Mouse (Mus musculus) cerebellum, postnatal 4 days (tissue): Measurements from ENCODE around the gene Calcoco1.
A peak's percentile ranks its signal among the peaks of the same experiment; 100 is the strongest.
"Not testable (repeated sequence)": the region's sequence is repeated elsewhere in the genome, so short reads cannot be mapped to it uniquely, and the experiment has no call there.

ENCODE experiments used
- DNase-seq, 2 experiments: peaks; one replicate each; pipeline ENCODE4 v3.0.0; 2022; ENCODE audit warnings: low spot score in 2 of 2, mixed read lengths in 1 of 2

Gene Calcoco1

DNA sequence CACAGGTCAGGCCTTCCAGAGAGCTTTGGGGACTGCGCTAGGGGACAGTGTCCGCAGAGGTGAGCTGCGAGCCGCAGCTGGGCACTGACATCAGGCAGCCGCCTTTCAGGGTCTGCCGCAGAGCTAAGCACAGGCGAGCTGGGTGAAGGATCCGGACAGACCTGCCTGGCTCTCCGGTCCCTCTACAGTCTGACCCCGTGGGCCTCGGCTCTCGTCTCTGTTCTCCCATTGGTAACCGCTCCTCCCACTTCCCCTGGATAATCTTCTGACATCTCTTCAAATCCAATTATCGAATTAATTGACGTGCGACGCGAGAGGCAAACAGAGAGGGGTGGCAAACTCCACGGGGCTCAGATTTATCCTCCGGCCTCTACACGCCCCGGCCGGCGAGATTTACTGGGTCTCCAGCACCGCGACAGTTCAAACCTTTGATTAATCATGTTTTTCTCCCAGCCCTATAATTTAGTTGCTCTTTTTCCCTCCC, 29.6 kb downstream of the Calcoco1 start:
- DNase-seq = no peak

GRCm38 (mm10) chr15:102685791-102686190, 36.2 kb downstream of the Calcoco1 start:
- DNase-seq = peak in 1 of 2 experiments; percentile 43

GRCm38 (mm10) chr15:102683670-102684069, 38.3 kb downstream of the Calcoco1 start:
- DNase-seq = no peak

GRCm38 (mm10) chr15:102676345-102676744, 45.6 kb downstream of the Calcoco1 start:
- DNase-seq = no peak

GRCm38 (mm10) chr15:102673548-102673947, 48.4 kb downstream of the Calcoco1 start:
- DNase-seq = peak in 1 of 2 experiments; percentile 11

DNA sequence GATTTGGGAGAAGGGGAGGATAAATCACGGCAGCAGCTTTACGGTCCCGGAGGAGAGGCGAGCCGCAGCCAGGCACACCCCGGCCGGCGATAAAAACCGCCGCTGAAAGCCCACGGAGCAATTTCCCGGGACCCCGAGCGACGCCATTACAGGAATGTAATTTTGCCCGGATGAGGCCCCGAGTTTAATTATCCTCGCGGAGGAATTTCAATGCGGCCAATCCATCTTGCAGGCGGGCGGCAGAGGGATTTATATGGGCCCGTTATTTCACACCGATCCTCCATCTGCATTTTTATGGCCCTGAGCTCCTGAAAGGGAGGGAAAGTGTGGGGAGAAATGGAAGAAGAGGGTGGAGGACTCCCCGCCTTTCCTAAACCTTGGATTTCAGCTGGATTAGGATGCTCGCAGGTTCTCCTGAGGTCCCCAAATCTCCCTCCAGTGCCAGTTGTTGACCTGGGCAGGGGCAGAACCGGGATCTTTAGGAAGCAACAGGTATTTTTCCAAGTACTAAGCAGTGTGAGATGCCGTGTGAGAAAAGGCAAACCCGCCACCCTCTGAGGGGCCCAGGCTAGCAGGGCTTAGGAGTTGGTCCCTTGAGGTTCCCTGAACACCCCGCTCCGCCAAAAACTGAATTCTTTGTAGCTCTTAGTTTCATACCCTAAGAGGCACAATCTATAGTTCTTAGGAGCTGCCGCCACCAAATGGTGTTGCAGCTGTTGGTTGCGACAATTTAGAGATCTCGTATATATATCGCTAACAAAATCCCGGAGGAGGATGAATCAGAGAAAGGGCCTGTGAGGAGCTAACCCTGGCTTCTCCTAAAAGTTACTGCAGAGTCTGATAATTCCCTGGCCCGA, 49.5 kb downstream of the Calcoco1 start, which contains the start of gene Atp5g2:
TSS of gene Atp5g2 (minus strand) at position 138 of the 857 bp plus-strand sequence.
- peak in 1 of 2 experiments; percentile 52 for DNase-seq

GRCm38 (mm10) chr15:102671721-102672214, 50.2 kb downstream of the Calcoco1 start:
- peak; percentile 61 to 79 for DNase-seq

- peak; percentile 99 to 100 for DNase-seq
These were observed 51.0 kb downstream of the Calcoco1 start for GRCm38 (mm10) chr15:102670767-102671575.

GRCm38 (mm10) chr15:102670281-102670680, 51.7 kb downstream of the Calcoco1 start:
- no peak for DNase-seq

GRCm38 (mm10) chr15:102669571-102669970, 52.4 kb downstream of the Calcoco1 start:
- no peak for DNase-seq

GRCm38 (mm10) chr15:102665494-102665893, 56.5 kb downstream of the Calcoco1 start:
- peak in 1 of 2 experiments; percentile 31 for DNase-seq

GRCm38 (mm10) chr15:102663825-102664224, 58.2 kb downstream of the Calcoco1 start:
- no peak for DNase-seq

DNA sequence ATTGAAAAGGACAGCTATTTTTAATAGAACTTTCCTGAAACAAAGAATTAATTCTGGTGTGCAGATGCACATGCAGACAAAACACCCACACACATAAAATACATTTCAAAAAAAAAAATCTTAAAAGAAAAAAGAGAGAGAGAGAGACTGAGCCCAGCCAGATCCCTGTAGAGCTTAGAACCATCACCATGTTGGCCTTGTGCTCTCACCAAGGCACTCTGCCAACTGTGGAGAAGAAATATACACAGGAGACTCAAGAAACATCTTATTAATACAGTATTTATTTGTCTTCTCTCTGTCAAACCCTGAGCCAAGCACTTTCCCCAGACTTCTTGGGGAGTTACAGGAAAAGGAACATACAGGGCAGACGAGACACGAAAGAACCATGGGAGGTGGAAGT, 59.4 kb downstream of the Calcoco1 start:
- not testable (repeated sequence) for DNase-seq

DNA sequence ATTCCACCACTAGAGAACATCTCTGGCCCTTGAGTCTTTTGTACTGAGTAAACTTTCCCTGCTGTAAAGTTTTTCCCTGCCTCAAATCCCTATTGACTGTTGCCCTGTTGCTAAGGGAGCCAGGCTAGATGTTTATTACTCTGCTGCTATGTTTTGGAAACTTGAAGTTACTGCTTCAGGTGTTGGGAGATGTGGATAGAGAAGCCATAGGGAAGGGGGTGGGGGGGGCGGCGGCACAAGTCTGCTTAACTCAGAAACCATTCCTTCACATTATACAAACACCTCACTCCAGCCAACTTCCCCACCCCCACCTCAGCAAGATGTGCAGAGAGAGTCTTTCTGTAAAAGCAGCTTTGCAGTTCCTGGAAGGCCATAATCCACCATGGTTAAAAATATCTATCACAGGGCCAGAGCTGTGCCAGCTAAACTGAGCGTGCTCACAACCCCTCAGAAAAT, 64.0 kb downstream of the Calcoco1 start:
- DNase-seq = no peak
